Mouse (Mus musculus) lung, adult 2 months (tissue): ENCODE data around the gene Ccdc163.

ENCODE experiments used
- CTCF ChIP-seq: fragments of 200-500 bp; IDR thresholded peaks from 2 replicates; pipeline ENCODE4 v1.5.1; 2011; ENCODE audit warnings: mild to moderate bottlenecking, low read length, control low read depth; ENCODE audit not compliant: insufficient read depth
- POLR2A ChIP-seq: fragments of 200-500 bp; IDR thresholded peaks from 2 replicates; pipeline ENCODE4 v1.6.1; 2011; ENCODE audit warnings: low read depth, mild to moderate bottlenecking, control low read depth, low read length, borderline replicate concordance; ENCODE audit errors: extremely low read depth

DNA sequence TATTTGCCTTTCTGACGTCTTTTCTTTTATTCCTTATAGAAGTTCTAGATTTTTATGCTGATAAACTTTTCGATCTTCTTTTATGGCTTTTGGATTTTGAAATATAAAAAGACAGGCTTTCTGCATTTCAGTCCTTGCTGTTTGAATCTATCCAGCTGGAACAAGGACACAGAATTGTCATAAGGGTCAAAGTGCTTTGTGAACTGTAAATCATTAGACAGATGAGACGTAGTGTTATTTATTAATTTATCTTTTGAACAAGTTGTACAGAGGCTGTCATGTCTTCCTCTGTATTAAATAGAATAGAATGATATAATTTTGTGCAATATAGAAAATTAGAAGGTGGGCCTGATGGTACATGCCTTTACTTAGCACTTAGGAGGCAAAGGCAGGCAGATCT lies 19.1 kb downstream of the Ccdc163 start:
- no peak for TF ChIP-seq CTCF
- no peak for TF ChIP-seq POLR2A
